Mouse (Mus musculus) NIH3T3 (cell line): ENCODE data around the gene Fuom.

Experiments
- DNase-seq: peaks from one replicate; pipeline ENCODE4 v3.0.0-alpha.2; 2012; ENCODE audit warnings: low read depth

Gene Fuom

DNA sequence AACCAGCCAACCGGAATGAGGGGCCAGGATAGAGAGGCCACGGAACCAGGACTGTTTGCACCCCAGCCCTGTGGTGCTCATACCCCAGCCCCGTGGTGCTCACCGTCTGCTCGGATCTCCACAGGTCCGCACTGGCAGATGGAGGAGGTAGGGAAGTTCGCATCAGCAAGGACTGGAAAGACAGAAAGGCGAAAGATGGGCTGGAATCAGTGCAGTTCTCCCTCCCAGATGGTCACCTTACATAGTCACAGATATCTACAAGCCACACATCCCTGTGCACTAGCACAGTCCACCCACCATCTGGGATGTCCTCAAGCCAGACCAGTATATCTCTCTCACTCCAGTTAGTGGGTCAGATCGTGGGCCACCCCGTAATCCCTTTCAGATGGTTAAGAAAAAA, 743 bp downstream of the Fuom start:
- DNase-seq = no peak

DNA sequence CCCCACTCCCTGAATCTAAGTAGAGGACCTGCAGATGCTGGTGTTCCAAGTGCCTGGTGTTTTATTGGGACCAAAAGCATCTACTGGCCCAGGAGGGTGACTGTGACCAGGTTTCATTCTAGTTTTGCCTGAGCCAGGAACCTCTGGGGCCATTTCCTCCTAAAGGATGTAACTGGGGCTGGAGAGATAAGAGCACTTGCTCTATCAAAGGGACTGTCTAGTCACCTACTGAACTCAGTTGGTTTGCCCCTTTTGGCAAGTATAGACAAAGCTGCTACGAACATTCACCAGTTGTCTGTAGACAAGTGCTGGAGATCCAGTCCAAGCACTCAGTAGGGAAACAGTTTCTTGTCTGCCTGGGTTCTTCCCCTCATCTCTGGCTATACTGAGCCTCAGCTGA, 3.8 kb downstream of the Fuom start:
- DNase-seq = no peak

DNA sequence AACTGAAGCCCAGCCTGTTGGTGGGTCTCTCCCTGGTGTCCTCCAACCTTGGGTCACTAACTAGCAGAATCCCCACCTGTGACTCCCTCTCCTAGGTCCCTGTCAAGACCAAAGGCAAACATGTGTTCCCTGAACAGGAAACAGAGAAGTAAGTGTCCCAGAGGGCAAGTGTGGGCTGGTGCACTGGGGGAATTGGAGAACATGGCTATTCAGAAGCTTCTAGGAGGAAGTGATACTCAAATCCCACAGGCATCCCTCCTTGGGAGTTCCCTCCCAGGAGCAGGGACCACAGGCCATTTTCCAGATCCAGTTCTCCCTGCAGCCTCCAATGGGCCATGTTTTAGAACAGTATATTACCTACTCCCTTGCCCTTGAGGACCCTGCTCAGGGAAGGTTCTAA, 6.2 kb downstream of the Fuom start:
- no peak for DNase-seq

DNA sequence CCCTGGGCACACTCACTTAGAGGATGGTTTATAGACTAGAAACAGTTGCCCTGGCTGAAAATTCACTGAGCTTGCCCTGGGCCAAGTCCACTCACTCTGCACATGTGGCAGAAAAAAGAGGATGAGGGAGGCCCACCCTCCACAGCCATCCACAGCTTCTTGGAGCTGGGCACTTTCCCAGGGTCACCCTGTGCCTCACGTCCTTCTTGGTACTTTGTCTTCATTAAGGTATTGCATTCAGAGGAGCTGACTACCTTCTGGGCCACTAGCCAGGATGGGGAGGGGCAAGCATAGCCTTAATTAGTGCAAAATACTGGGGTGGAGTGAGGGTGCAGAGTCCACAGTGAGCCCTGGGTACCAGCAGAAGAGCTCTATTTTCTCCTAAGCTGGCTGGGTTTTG, 6.7 kb downstream of the Fuom start:
- DNase-seq = no peak

DNA sequence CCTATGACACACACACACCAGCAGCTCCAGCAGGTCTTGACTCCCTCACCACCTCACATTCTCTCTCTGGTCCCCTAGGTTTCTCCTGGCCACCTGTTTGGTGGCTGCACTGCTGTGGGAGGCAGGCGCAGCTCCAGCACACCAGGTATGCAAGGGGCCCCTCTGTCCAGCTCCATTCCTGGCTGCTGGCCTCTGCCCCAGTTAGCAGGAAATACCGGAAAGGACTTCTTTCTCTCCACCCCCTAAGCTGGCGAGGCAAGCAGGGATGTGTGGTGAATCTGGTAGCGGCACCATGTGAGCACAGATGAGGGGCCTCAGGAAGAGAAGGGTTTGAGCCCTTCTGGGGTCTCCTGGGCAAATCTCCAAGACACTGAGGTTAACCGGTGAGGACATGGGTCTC, 7.3 kb downstream of the Fuom start:
- no peak for DNase-seq

DNA sequence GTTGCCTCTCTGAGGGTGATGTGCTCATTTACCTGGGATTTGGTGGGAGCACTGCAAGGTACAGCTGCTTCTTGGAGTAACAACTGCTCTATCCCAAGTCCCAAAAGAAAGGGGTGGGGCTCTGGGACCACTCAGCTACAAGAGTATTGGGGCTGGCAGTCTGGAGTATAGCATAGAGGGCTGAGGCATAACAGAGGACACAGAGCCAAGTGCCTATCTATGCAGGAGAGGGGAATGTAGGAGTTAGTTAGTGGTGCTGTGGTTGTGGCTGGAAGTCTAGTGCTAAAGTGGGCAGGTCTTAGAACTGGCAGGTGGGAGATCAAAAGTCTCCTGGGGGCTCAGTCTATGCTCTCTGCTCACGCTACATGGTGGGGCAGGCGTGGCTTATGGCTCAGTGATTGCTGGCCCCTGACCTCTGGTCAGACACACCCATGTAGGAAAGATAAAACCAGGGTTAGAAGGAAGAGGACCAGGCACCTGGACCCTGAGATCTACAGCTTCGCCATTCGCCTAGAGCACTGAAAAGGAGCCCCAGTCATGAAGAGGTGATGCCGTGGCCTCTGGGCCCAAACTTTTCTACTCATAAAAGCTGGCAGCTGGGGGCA, 9.2 kb downstream of the Fuom start, which contains the start of gene Prap1:
TSS of gene Prap1 (plus strand) at position 472 of the 605 bp plus-strand sequence.
- no peak for DNase-seq

DNA sequence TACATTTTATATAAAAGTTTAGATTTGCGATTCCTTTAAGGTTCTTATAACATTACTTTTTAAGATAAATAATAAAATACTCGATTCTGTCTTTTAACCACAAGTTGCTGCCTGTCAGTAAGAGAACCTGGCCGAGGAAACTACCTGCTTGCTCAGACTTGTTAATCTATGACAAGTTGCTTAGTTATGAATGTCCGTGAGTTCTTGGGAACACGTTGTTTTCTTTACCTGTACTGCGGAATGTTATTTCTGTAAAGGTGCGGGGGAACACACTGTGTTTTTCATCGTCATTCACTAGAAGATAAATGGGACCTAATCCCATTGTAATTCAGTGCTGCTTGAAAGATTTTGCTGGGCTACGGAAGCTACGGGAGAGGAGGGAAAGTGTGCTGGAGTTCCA, 11.6 kb downstream of the Fuom start:
- no peak for DNase-seq

DNA sequence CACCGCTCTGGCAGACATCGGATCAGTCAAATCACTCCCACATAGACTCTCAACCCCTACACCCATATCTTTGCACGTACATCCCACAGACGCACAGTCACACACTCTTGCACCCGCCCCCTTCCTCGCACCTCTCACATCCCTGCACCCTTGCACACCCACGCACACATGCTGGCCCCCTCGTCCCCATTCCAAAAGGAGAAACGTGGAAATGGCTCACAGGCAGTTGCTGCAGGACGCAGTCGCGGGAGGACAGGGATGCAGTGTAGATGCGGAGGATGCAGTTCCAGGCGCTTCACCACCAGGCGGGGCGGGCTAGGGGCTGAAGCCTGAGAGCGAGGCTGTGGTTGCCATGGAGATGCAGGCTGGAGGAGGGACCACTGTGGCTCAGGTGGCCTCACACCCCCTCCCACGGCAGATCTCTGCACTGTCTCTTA, 20.0 kb downstream of the Fuom start, which contains the start of gene Caly:
TSS of gene Caly (minus strand) at position 307 of the 437 bp plus-strand sequence.
- DNase-seq = peak; percentile 35

DNA sequence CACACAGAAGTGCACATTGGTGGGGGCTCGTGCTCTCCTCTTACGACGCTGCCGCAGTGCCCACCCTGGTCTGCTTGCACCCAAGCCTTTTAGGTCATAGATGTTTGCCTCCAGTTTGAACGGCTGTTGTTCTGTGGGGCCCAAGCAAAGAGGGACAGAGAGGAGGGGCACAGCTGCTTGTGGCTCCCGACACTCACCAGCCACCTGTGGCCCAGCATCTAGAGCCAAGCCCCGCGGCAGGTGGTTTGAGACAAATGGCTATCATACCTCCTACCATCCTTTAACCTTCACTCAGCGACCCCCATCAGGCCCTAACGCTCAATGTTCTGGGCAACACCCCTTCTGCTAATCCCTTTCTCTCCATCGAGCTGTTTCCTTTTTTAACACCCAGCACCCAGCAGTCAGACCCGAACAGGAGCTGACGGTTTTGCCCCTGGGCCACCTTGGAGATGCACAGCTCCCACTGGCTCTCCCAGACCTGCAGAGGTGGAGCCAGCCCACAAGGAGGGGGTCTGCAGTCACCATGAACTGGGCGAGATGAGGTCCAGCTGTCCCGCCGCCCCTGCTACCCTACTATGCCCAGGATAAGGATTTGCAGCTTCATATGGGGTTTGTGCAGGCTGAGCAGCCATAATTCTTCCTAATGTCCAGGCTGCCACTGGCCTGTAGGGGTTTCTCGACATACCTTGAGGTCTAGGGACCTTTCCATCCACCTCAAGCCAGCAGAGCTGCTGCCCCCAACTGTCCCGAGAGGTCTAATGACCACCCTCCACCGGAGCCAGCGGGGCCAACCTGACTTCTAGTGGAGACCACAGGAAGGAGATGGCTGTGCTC, 20.6 kb downstream of the Fuom start:
- no peak for DNase-seq

DNA sequence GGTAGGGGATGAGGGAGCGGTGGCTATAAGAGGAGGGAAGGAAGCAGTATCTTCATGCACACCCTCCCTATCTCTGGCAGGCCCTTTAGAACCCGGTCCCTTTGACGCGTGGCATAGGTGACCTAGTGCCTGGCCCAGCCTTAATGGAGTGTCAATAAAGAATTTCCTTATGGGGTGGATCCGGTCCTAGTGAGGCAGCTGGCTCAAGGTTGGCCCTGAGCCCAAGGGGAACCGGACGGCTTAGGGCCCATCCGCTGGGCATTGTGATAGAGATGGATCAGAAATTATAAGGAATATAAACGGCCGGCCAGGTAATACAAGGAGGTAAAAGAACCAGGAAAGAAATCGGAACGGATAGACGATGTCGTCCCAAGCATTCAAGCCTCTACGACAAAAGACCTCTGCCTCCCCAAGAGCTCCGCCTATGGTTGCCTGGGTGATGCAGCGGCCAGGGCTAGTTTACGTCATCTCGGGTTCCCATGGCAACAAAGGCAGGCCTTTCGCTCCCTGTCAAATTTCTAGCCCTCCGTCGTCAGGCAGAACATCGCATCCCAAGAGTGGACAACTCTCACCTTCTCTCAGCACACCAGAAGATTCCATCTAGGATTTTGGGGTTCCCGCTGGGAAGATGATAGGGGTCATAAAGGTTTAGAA, 21.6 kb downstream of the Fuom start:
- peak; percentile 59 for DNase-seq

DNA sequence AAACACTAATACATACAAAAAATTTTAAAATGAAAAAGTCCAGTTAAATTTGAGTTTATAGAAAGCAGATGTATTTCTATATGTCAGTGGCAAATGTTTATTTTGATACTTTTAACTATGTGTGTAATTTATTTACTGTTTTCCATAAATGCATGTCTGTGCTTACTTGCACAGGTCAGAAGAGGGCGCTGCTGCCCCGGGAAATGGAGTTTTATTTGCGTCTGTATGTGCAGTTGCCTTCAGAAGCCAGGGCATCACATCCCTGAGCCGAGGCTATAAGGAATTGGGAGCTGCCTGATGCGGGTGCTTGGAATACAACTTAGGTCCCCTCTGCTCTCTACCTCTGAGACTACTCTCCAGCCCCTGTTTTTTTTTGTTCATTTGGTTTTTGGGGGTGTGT, 23.5 kb downstream of the Fuom start:
- peak; percentile 88 for DNase-seq

DNA sequence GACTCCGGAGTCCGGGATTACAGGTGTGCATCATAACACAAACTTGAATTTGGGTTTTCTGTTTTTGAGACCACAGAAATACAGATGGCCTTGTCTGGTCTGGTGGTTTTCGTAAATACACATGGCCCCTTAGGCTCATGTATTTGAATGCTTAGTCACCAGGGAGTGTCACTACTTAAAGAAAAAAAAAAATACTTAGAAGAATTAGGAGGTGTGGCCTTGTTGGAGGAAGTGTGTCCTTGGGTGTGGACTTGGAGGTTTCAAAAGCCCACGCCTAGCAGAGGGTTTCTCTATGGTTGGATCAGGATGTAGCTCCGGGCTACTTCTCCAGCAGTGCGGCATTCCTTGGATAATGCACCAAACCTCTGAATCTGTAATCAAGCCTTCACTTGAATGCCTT, 24.5 kb downstream of the Fuom start:
- DNase-seq = no peak

DNA sequence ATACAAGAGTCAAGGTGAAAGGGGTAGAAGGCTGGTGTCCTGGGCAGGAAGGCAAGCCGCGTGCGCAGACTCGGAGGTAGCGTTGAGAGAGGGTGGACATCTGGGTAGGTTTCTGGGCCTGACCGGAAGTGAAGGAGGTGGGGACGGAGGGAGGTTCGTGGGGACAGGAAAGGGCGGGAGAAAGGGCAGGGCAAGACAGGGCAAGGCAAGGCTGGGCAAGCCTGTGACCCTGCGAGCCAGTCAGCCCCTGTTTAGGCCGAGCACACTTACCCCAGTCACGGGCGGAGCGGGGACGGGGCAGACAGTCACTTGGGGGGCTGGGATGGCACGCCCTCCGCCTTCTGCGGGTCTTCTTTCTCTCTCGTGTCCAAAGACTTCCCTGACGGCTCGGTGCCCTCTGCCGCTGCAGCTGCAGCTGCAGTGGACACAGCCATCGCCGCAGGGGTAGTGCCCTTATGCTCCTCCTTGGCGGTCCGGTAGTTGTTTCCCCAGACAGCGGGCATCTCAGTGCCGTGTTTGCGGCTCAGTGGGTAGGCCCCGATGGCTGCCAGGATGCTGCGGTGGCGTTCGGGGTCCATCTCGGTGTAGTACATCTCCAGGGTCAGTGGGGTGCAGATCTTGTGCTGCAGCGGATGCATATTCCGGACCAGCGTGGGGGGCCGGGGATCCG, 32.1 kb downstream of the Fuom start:
- no peak for DNase-seq

DNA sequence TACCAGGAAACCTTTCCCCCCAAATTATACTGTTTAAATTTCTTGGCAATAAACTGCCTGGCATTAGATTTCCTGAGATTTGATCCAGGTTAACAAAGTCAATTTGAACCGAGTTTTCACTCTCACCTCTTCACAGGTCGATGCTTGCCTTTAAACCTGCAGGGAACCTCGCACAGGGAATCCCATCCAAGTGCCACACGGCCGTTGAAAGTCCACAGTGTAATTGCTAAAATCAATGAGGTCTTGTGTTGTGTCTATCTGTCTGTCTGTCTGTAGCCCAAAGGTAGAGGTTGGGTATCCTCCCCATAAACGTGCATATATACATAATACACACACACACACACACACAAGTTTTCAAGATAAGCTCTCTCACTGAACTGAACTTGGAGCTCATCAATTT, 34.8 kb downstream of the Fuom start:
- DNase-seq = no peak

DNA sequence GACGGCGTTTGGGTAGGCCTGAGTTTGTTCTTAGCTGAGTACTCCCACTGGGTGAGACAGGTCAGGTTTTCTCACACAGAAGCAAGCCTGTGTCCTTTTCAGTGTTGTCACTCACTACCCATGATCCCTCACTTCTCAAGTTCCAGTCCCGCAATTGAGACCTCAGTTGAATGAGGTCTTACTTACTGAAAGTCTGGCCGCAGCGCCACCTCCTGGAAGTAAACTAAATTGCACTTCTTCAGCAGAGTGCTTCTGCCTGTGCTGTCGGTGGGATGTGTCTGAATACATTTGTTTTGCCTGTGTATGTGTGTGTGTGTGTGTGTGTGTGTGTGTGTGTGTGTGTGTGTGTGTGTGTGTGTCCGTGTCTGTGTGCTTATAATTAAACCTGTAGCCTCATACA, 39.1 kb downstream of the Fuom start:
- DNase-seq = peak; percentile 78

DNA sequence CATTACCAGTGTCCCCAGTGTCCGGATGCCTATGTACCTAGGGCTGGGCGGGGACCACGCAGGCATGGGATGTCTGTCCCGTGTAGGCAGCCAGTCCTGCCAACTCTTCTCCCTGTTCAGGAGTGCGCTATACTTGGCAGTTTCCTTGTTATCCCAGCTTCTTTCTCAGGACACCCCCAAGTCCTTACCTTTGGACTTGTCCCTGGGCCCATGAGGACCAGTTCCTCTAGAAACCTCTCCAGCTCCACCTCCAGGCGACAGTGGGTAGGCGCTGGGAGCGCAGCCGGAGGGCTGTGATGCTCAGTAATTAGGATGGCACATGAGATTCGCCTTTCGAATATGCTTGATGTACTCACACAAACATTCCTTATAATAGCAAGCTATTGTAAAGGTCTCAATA, 39.9 kb downstream of the Fuom start:
- peak; percentile 19 for DNase-seq

DNA sequence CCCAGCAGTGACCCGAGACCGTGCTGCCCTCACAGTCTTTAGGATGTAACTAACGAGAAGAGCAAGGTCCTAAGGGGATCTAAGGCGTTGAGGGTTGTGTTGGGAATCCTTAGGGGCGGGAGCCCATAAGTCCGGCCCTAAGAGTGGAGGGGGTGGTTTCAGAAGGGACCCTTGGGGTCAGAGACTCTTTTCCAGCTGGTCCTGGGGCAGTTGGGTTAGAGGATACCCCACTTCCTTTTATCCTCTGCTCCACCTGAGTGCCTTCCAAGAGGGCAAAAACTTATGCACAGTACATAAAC, 40.5 kb downstream of the Fuom start:
- DNase-seq = no peak

DNA sequence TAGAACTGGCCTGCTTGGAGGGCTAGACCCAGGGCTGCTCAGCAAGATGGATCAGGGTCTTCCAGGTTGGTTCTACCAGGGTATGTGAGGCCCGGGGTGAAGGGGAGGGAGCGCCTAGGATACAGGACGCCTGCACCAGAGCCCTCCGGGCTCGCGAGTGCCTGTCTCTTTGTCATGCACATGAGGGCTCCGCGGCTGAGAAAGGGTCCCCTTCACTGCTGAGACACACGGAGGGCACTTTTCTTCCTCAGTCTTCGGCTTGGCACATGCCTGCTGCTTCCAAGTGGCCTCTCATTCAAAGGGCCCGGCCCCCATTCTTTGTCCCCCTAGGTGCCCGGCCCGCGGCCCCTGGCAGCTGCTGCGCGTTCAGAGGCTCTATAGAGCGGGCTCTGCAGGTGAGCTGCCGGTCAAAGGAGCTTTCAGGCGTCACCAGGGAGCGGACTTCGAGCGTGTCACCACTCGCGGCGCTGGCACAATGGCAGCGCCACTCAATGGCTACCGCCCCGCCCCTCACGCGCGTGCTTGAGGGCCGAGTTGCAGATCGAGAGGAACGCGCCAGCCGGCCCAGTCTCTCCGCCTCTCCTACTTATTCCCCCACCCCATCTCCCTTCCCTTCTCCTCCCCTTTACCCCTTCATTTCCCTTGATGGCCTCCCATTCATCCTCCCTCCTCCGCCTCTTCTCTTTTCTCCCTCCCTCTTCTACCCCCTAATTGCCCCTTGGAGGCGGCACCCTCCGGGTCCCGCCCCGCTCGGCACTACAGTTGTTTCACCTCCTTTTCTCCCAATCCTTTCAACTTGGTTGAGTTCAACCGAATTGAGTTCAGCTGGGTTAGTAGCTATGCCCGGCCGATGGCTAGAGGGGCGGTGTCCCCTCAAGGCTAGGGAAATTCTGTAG, 41.1 kb downstream of the Fuom start:
- DNase-seq = no peak

DNA sequence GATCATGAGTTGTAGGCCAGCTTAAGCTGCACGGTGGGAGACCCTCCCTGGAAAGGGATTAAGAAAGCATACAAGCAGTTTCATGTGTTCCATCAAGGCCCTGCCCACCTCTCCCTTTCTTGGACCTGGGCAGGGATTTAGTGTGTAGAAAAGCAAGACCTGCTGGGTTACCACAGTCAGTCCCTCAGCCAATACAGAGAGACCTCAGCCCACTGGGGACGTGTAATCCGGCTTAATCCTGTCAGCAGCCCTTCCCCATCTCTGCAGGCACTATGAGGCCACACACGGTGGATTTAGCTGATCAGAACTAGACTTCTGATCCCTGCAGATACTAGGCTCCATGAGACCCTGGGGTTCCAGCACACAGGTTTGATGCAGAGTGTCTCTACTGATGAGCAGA, 42.6 kb downstream of the Fuom start:
- DNase-seq = no peak

DNA sequence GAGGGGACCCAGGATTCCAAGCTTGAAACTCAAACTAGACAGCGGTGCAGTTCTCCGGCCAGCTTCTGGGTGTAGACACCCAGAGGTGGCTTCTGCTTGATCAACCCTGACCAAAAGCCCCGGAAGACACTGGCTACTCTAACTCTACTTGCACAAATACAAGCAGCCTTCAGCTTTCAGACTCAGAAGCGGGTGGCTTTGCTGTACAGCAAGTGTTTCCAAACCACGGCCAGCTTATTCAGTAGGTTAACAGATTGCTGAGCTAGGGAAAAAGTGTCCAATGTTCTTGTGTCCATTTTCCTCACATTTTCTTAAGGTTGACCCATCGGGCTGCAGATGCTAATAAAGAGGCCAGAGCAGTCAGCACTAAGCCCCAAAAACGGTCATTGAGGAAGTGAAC, 43.7 kb downstream of the Fuom start:
- no peak for DNase-seq
